Mouse (Mus musculus) layer of hippocampus, postnatal 36 days (tissue): ENCODE measurements around the gene Slc1a6. TPM values are rescaled to one million over a fixed set of nuclear protein-coding genes. Genes with fewer than 3 reads are reported as not detected.
"Not testable (repeated sequence)": the region's sequence is repeated elsewhere in the genome, so short reads cannot be mapped to it uniquely, and the experiment has no call there.

ENCODE experiments used
- DNase-seq, 2 experiments: peaks; one replicate each; pipeline ENCODE4 v3.0.0; 2022
- total RNA-seq, 2 experiments: library from RNA; stranded (reverse); gene quantifications; 2 replicates each; pipeline ENCODE4 v1.2.3; 2021

The Slc1a6 gene
- total RNA-seq, result 10 to 100 TPM in 1 of 2 experiments, 1 to 10 TPM in 1; 9.7 to 11.5 TPM

GRCm38 (mm10) chr10:78779981-78780651, at the start of gene Slc1a6:
Gene Slc1a6, plus strand, starts transcription at chr10:78780496.
- DNase-seq, result peak; percentile 29 to 35

GRCm38 (mm10) chr10:78739821-78740220, 40.5 kb upstream of the Slc1a6 start:
- DNase-seq, result no peak

- no peak for DNase-seq
These were observed 36.6 kb upstream of the Slc1a6 start for GRCm38 (mm10) chr10:78743721-78744120.

- DNase-seq, result no peak
These were observed 34.7 kb upstream of the Slc1a6 start for GRCm38 (mm10) chr10:78745453-78746232.

- DNase-seq, result peak; percentile 26 to 35
These were observed 33.1 kb upstream of the Slc1a6 start for GRCm38 (mm10) chr10:78747035-78747721.

GRCm38 (mm10) chr10:78748161-78748560, 32.1 kb upstream of the Slc1a6 start:
- no peak for DNase-seq

- DNase-seq, result no peak
These were observed 31.4 kb upstream of the Slc1a6 start for GRCm38 (mm10) chr10:78748946-78749345.

GRCm38 (mm10) chr10:78752452-78753191, 27.7 kb upstream of the Slc1a6 start, which contains the start of gene Ccdc105:
Gene Ccdc105, minus strand, starts transcription at chr10:78753065.
- peak; percentile 69 to 76 for DNase-seq

- peak; percentile 63 to 72 for DNase-seq
These were observed 24.3 kb upstream of the Slc1a6 start for GRCm38 (mm10) chr10:78756021-78756420.

- DNase-seq, result no peak
These were observed 14.7 kb upstream of the Slc1a6 start for GRCm38 (mm10) chr10:78765570-78765969.

- DNase-seq, result no peak
These were observed 4.5 kb upstream of the Slc1a6 start for GRCm38 (mm10) chr10:78775830-78776229.

- no peak for DNase-seq
These were observed 769 bp upstream of the Slc1a6 start for GRCm38 (mm10) chr10:78779527-78779926.

GRCm38 (mm10) chr10:78787566-78788087, 7.3 kb downstream of the Slc1a6 start:
- peak; percentile 86 to 89 for DNase-seq

- DNase-seq, result no peak
These were observed 10.3 kb downstream of the Slc1a6 start for GRCm38 (mm10) chr10:78790561-78790960.

- DNase-seq, result no peak
These were observed 21.2 kb downstream of the Slc1a6 start for GRCm38 (mm10) chr10:78801449-78801848.

GRCm38 (mm10) chr10:78812358-78813060, 32.2 kb downstream of the Slc1a6 start:
- peak; percentile 56 to 72 for DNase-seq

GRCm38 (mm10) chr10:78840456-78840855, 60.2 kb downstream of the Slc1a6 start:
- not testable (repeated sequence) for DNase-seq

GRCm38 (mm10) chr10:78852066-78852465, 71.8 kb downstream of the Slc1a6 start, which contains the start of gene Olfr1356:
Gene Olfr1356, minus strand, starts transcription at chr10:78852166.
- DNase-seq, result no peak
